Mouse (Mus musculus) embryonic stem cell, embryonic (primary cell): ENCODE measurements around the gene Gli3.

Source experiments
- CTCF ChIA-PET, 4 experiments: fragments of 300-600 bp in 2 of 4; fragments of 350-600 bp in 2 of 4; sonication (Branson Sonifier 250); formaldehyde crosslinking; loops; one replicate each; lab custom pipeline; 2022; ENCODE audit warnings: inconsistent platforms in 2 of 4; lab: Charles Lee
- POLR2A ChIA-PET, 4 experiments: fragments of 300-600 bp in 2 of 4; fragments of 350-600 bp in 2 of 4; sonication (Branson Sonifier 250); formaldehyde crosslinking; loops; one replicate each; lab custom pipeline; 2022; ENCODE audit warnings: antibody characterized with exemption in 4 of 4, inconsistent platforms in 1 of 4; lab: Charles Lee

Gene Gli3

DNA sequence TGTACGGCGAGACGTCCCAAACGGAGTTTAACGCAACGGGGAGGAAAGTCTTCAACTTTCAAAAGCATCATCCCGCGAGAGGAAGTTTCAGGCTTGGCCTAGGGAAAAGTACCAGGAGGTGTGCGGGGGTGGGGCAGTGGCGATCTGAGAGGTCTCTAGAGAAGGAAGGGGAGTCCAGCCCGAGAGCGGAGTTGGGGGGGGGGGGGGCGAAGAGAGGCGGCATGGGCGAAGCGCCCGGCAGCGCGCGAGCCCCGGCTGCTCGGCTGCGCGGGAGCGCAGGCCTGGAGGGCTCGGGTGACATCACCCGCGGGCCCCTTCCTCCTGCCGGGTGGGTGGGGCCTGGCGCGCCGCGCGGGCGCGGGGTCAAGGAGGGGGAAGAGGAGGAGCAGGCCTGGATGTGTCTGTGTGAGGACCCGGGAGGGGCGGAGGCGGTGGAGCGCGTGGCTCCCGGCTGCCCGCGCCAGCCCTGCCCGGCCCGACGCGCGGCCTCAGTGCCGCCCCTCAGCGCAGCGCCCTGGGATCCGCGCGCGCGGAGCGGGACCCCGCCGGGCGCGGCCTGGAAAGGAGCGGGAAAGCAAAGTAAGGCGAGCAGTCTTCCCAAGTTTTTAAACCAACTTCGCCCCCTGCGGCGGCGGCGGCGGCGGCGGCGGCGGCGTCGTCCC lies at the start of gene Gli3:
Gene Gli3, plus strand, starts transcription at position 406 of the 662 bp plus-strand sequence.
- POLR2A ChIA-PET = interaction anchor here in 3 of 4 experiments (0.5 to 1.4 kb wide), 9 partner anchors 10 to 1286 kb away, joined by 3 to 8 read pairs (median 3); no protein-coding TSS in a partner anchor
- CTCF ChIA-PET = no interaction called here

DNA sequence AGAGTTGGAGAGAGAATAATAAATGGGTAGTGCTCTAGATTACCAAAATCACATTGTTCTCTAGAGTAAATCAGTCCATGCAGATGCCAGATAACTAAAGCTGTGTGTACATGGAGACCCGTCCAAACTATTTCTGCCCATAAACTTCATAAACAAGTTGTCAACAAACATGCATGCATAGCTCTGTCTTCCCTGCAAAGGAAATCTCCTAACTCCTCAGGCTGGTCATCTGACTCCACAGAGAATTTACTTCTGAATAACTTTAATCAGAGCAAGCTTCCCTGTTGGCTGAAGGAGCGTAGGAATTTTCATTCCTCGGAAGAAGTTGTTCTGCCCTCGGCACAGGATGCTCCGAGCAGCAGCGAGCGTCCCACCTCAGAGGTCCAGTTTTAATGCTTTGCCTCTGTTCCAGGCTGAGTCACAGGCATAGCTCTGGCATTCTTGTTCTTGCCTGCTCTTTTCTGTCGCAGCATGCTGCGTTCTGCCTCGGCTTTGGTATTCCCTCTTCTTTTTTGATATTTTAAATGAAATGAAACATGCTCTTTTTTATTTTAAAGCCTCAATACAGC lies 41.8 kb upstream of the Gli3 start:
- POLR2A ChIA-PET = interaction anchor here in 1 of 4 experiments (0.7 kb wide), 1 partner anchor 283 kb away, joined by 3 read pairs; no protein-coding TSS in a partner anchor
- CTCF ChIA-PET = no interaction called here

GRCm38 (mm10) chr13:15442002-15442401 lies 21.0 kb upstream of the Gli3 start:
- POLR2A ChIA-PET = no interaction called here
- CTCF ChIA-PET = no interaction called here

- ChIA-PET POLR2A (interaction anchor here in 2 of 4 experiments (0.6 to 1.2 kb wide), 2 partner anchors 19 to 317 kb away, joined by 3 to 4 read pairs; no protein-coding TSS in a partner anchor), CTCF (no interaction called here)
These were observed 18.7 kb upstream of the Gli3 start for GRCm38 (mm10) chr13:15444312-15444711.

- ChIA-PET CTCF (no interaction called here), POLR2A (no interaction called here)
These were observed 17.4 kb upstream of the Gli3 start for GRCm38 (mm10) chr13:15445591-15445990.

GRCm38 (mm10) chr13:15446004-15446403 lies 17.0 kb upstream of the Gli3 start:
- ChIA-PET CTCF (no interaction called here), POLR2A (no interaction called here)

- CTCF ChIA-PET = no interaction called here
- POLR2A ChIA-PET = no interaction called here
These were observed 16.1 kb upstream of the Gli3 start for GRCm38 (mm10) chr13:15446782-15447564.

- POLR2A ChIA-PET = no interaction called here
- CTCF ChIA-PET = no interaction called here
These were observed 12.1 kb upstream of the Gli3 start for GRCm38 (mm10) chr13:15450941-15451340.

- POLR2A ChIA-PET = interaction anchor here in 1 of 4 experiments (0.6 kb wide), 1 partner anchor 1149 kb away, joined by 3 read pairs; no protein-coding TSS in a partner anchor
These were observed 5.2 kb upstream of the Gli3 start for GRCm38 (mm10) chr13:15457841-15458240.

DNA sequence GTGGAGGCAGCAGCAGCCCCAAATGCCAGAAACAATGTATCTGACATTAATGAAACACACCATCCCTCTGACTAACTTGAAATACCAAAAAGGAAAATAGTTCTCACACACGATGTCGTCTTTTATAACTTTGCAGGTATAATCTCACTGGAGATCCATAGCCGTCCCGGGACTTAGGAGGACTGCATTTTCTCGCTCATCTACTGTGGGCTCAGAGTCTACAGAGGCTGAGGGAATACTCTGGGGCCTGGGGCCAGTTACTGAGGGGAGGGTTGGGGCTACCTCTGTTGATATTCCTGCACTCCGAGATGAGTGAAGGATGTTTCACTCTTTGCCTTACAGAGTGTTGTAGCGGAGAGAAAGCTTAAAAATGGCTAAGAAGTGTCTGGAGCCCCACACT lies 1.1 kb upstream of the Gli3 start:
- ChIA-PET CTCF (no interaction called here), POLR2A (interaction anchor here in 1 of 4 experiments (0.6 to 1.4 kb wide), 4 partner anchors 9 to 1287 kb away, joined by 3 to 4 read pairs (median 4); no protein-coding TSS in a partner anchor)

More at GRCm38 (mm10) chr13:15457841-15458240, 5.2 kb upstream of the Gli3 start:
- CTCF ChIA-PET = no interaction called here

- ChIA-PET CTCF (no interaction called here), POLR2A (interaction anchor here in 3 of 4 experiments (0.5 to 1.4 kb wide), 9 partner anchors 9 to 81 kb away, joined by 3 to 6 read pairs (median 3); no protein-coding TSS in a partner anchor)
These were observed 551 bp downstream of the Gli3 start for GRCm38 (mm10) chr13:15463492-15464080.

DNA sequence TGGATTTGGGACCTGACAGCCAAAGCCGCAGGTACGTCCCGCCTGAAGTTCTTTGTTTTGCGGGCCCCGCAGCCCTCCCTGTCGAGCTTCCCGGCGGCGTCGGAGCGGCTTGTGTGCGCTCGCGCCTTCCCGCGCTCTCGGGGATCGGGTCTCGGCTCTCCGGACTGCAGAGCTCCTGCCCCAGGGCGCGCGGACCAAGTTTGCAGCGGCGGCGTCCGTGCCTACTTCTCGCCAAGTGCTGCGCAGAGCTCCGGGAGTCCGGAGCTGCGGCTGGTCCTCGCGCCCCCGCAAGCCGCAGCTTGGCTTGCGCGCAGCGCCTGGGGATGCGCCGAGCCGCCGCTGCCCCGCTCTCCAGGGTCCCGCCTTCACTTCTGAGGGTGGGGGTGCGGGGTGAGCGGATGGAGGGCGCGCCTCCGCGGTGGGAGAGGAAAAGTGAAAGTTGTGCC lies 1.1 kb downstream of the Gli3 start:
- ChIA-PET POLR2A (interaction anchor here in 3 of 4 experiments (0.8 to 1.4 kb wide), 8 partner anchors 9 to 81 kb away, joined by 3 to 4 read pairs (median 3); no protein-coding TSS in a partner anchor), CTCF (no interaction called here)

GRCm38 (mm10) chr13:15464741-15465250 lies 1.8 kb downstream of the Gli3 start:
- CTCF ChIA-PET = no interaction called here
- POLR2A ChIA-PET = interaction anchor here in 2 of 4 experiments (1.1 to 1.4 kb wide), 3 partner anchors 45 to 80 kb away, joined by 3 to 4 read pairs (median 3); no protein-coding TSS in a partner anchor

DNA sequence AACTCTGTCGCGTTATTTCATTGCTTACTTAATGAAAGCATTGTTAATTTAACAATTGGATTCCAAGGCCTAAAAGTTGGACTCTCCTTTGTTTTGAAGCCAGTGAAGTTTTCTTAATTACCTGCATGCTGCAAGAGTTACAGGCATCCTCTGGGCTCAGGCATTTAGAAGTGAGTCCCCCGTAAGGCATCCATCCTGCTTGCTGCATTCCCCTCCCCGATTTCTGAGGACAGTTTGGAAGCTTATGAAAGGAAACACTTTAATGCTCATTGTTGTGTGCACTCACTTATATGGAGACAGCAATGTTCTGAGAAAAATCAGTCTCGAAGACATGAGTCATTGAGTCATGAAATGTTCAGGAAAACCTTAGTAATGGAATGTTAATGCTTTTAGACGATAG lies 3.5 kb downstream of the Gli3 start:
- POLR2A ChIA-PET = no interaction called here
- CTCF ChIA-PET = no interaction called here

DNA sequence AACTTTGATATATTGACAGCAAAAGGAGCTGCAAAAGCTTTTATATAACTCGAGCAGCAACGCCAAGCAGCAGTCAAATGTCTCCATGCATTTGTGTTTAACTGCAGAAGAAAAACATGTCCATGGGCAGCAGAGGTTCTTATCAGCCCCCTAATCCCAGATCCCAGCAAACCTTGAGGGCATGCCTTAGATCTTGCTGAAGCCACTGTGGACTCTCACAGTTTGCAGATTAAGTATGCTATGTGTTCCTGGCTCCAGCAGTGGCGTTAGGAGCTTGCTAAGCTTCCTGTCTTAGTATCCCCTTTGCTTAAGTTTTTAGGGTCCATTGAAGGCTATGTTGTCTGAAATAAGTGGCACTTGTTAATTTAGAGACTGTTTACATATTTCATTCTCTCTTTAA lies 4.4 kb downstream of the Gli3 start:
- ChIA-PET CTCF (no interaction called here), POLR2A (interaction anchor here in 1 of 4 experiments (1.3 kb wide), 1 partner anchor 19 kb away, joined by 3 read pairs; no protein-coding TSS in a partner anchor)

GRCm38 (mm10) chr13:15468421-15468820 lies 5.4 kb downstream of the Gli3 start:
- CTCF ChIA-PET = no interaction called here
- POLR2A ChIA-PET = interaction anchor here in 2 of 4 experiments (0.7 to 1.3 kb wide), 2 partner anchors 18 to 187 kb away, joined by 3 read pairs; no protein-coding TSS in a partner anchor

- ChIA-PET CTCF (no interaction called here), POLR2A (interaction anchor here in 1 of 4 experiments (0.8 kb wide), 1 partner anchor 15 kb away, joined by 3 read pairs; no protein-coding TSS in a partner anchor)
These were observed 7.0 kb downstream of the Gli3 start for GRCm38 (mm10) chr13:15470056-15470455.

GRCm38 (mm10) chr13:15472712-15473111 lies 9.7 kb downstream of the Gli3 start:
- CTCF ChIA-PET = no interaction called here

More at GRCm38 (mm10) chr13:15472712-15473111, 9.7 kb downstream of the Gli3 start:
- POLR2A ChIA-PET = interaction anchor here in 1 of 4 experiments (0.9 kb wide), 1 partner anchor 9 kb away, joined by 3 read pairs; the partner anchor contains the start of gene Gli3
